Mouse (Mus musculus): ENCODE data around the gene Izumo4. TPM values are rescaled to one million over a fixed set of nuclear protein-coding genes. Genes with fewer than 3 reads are reported as not detected.

Gene Izumo4
- polyA plus RNA-seq, 2 experiments: 15.9 to 66.1 TPM

DNA sequence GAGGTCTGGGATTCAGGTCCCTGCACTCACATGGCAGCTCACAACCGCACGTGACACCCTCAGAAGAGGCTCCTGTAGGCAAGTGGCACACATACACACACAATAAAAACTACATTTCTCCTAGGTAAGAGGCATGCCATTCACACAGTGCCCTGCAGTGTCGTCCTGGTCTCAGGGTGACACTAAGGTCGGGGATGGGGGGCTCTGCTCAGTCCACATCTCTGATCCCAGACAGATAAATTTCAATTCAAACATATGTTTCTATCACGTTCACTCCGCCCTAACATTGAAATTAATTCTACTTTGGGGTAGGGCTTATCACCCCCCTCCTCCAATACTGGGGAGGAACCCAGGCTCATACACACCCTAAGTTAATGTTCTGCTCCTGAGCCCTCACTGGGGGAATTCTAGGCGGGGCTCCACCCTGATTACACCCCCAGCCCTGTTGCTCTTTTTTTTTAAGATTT, 1.9 kb upstream of the Izumo4 start:
- Histone ChIP-seq H3K36me3 (ENCODE audit: control insufficient read depth, insufficient read depth, low read length) (peaks cover 14% of the 10 kb centered on the region), H3K4me2 (replicated peaks; ENCODE audit: low read depth, low read length, severe bottlenecking) (peak overlapping the region; percentile 54; the same call in 1 of the 2 replicates), H3K4me3 (replicated peaks; ENCODE audit: low read length) (no peak overlapping the region), H3K27ac (replicated peaks; ENCODE audit: low read depth, low read length) (no peak overlapping the region), H3K9ac (ENCODE audit: low read depth, low read length, severe bottlenecking) (0 out of 2 replicates have a peak overlapping the region, but pooled peaks have one; percentile 12), H3K27me3 (ENCODE audit: control insufficient read depth, insufficient read depth, low read length) (no peaks in the 10 kb centered on the region), H3K9me3 (ENCODE audit: control insufficient read depth, low read length) (no peaks in the 10 kb centered on the region), H3K4me1 (ENCODE audit: control insufficient read depth, insufficient read depth, low read length) (peaks cover 21% of the 10 kb centered on the region)
- DNase-seq (ENCODE audit: low spot score) (no peak), ATAC-seq (ENCODE audit: low FRiP score, low read depth) (no peak)
- TF ChIP-seq POLR2A (IDR thresholded peaks at IDR 0.05; ENCODE audit: borderline replicate concordance, extremely low read depth, insufficient read depth, insufficient read length): no peak
- WGBS: 89% methylated on average over 7 of the region's 7 CpGs

DNA sequence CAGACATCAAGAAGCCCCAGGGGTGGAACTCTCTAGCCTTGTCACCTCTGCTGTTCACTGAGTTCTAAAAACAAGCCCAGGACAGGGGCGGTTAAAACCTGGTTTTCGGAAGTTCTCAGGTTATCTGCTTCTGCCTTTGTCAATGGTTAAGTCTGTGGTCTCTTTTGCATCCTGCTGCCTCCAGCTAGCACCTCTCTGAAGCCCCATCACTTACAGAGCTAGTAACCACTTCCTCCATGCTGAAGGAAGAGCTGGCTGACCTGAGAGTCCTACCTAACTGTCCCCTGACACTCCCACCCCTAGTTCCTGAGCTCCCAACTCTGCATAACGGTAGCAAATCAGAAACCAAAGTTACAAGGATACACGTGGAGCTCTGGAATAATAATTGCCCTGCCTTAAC, 1.3 kb upstream of the Izumo4 start:
- H3K4me1 ChIP-seq (ENCODE audit: control insufficient read depth, insufficient read depth, low read length): peaks cover 21% of the 10 kb centered on the region
- WGBS: 34% methylated on average over 4 of the region's 4 CpGs
- no peak for DNase-seq (ENCODE audit: low spot score)
- TF ChIP-seq POLR2A (IDR thresholded peaks at IDR 0.05; ENCODE audit: borderline replicate concordance, extremely low read depth, insufficient read depth, insufficient read length): no peak
- no peaks in the 10 kb centered on the region for H3K27me3 ChIP-seq (ENCODE audit: control insufficient read depth, insufficient read depth, low read length)
- H3K4me3 ChIP-seq (replicated peaks; ENCODE audit: low read length): peak overlapping the region; percentile 64
- ATAC-seq (ENCODE audit: low FRiP score, low read depth): no peak
- H3K36me3 ChIP-seq (ENCODE audit: control insufficient read depth, insufficient read depth, low read length): peaks cover 17% of the 10 kb centered on the region
- no peaks in the 10 kb centered on the region for H3K9me3 ChIP-seq (ENCODE audit: control insufficient read depth, low read length)
- no peak overlapping the region for H3K27ac ChIP-seq (replicated peaks; ENCODE audit: low read depth, low read length)
- H3K4me2 ChIP-seq (replicated peaks; ENCODE audit: low read depth, low read length, severe bottlenecking): peak overlapping the region; percentile 54
- peak overlapping the region; percentile 53; the same call in 1 of the 2 replicates for H3K9ac ChIP-seq (ENCODE audit: low read depth, low read length, severe bottlenecking)

DNA sequence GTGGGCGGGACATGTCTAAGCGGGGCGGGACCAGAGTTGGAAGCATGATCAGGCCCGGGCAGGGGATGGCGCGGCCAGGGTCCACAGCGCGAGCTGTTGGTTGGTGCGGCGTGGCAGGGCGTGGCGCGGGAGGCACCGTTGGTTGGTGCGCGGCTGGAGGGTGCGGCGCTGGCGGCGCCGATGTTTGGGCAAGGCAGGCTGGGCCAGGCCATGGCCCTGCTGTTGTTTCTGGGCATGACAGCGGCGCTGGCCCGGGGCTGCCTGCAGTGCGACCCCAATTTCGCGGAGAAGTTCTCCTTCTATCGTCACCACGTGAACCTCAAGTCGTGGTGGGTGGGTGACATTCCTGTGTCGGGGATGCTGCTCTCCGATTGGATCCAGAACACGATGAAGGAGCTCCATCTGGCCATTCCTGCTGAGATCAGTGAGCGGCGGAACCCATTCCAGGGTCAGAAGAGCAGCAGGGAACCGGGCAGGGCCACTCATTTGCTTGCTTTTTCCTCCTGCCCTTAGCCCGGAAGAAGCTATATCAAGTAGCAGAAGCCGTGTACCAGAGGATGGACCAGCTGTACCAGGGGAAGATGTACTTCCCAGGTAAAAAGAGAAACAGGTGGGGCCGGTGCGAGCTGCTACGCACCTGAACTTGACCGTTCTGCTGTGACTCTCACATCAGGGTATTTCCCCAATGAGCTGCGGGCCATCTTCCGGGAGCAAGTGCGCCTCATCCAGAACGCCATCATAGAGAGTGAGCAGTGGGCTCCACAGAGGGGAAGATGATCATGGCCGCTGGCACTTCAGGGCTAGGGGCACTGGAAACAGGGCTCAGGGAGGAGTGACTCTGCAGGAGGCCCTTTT, 779 bp downstream of the Izumo4 start:
- peaks cover 21% of the 10 kb centered on the region for H3K4me1 ChIP-seq (ENCODE audit: control insufficient read depth, insufficient read depth, low read length)
- H3K36me3 ChIP-seq (ENCODE audit: control insufficient read depth, insufficient read depth, low read length): peaks cover 32% of the 10 kb centered on the region
- DNase-seq (ENCODE audit: low spot score) (peak; percentile 95), ATAC-seq (ENCODE audit: low FRiP score, low read depth) (peak; percentile 86)
- no peak for TF ChIP-seq POLR2A (IDR thresholded peaks at IDR 0.05; ENCODE audit: borderline replicate concordance, extremely low read depth, insufficient read depth, insufficient read length)
- H3K4me3 ChIP-seq (replicated peaks; ENCODE audit: low read length): peak overlapping the region; percentile 64
- WGBS: 1% methylated on average over 47 of the region's 47 CpGs
- H3K27me3 ChIP-seq (ENCODE audit: control insufficient read depth, insufficient read depth, low read length): no peaks in the 10 kb centered on the region
- H3K4me2 ChIP-seq (replicated peaks; ENCODE audit: low read depth, low read length, severe bottlenecking): peak overlapping the region; percentile 77
- H3K9ac ChIP-seq (ENCODE audit: low read depth, low read length, severe bottlenecking): peak overlapping the region; percentile 56
- H3K27ac ChIP-seq (replicated peaks; ENCODE audit: low read depth, low read length): peak overlapping the region; percentile 71
- no peaks in the 10 kb centered on the region for H3K9me3 ChIP-seq (ENCODE audit: control insufficient read depth, low read length)

DNA sequence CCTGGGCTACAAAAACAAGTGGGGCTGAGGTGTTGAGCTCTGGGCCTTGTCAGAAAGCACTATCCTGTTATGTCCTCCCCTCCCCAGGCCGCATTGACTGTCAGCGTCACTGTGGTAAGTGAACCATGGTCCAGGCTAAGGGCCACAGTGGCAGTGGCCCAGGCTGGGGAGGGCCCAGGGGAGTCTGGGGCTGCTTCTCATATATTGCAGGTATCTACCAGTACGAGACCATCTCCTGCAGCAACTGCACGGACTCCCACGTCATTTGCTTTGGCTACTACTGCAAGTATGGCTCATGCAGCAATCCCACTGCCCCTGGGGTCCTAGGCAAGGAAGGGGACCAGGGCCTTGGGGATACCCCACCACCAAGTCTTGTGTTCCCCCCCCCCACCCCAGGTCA, 1.7 kb downstream of the Izumo4 start:
- no peak for TF ChIP-seq POLR2A (IDR thresholded peaks at IDR 0.05; ENCODE audit: borderline replicate concordance, extremely low read depth, insufficient read depth, insufficient read length)
- Histone ChIP-seq H3K4me3 (replicated peaks; ENCODE audit: low read length) (peak overlapping the region; percentile 64; the same call in 1 of the 2 replicates), H3K27me3 (ENCODE audit: control insufficient read depth, insufficient read depth, low read length) (no peaks in the 10 kb centered on the region), H3K9ac (ENCODE audit: low read depth, low read length, severe bottlenecking) (peak overlapping the region; percentile 4; the same call in 1 of the 2 replicates), H3K4me1 (ENCODE audit: control insufficient read depth, insufficient read depth, low read length) (peaks cover 21% of the 10 kb centered on the region), H3K27ac (replicated peaks; ENCODE audit: low read depth, low read length) (no peak overlapping the region), H3K9me3 (ENCODE audit: control insufficient read depth, low read length) (no peaks in the 10 kb centered on the region), H3K36me3 (ENCODE audit: control insufficient read depth, insufficient read depth, low read length) (peaks cover 37% of the 10 kb centered on the region), H3K4me2 (replicated peaks; ENCODE audit: low read depth, low read length, severe bottlenecking) (peak overlapping the region; percentile 77)
- WGBS: 78% methylated on average over 5 of the region's 5 CpGs
- ATAC-seq (ENCODE audit: low FRiP score, low read depth): no peak
- no peak for DNase-seq (ENCODE audit: low spot score)

DNA sequence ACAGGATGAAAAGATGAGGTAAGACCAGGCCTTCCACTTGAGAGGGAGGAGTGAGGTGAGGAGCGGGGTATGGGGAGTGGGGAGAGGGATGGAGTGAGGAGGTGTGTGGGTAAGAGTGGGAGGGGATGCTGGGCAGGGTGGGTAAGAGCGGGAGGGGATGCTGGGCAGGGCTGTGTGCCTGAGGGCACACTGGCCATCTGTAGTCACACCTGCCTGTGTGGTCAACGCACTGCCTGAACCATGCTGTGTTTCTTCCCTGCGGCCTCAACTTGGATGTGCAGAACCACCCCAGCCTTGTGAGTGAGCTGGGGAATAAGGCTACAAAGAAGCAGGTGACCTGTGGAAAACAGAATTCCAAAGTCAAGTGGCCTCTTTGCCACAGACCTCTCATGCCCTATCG, 2.4 kb downstream of the Izumo4 start:
- Histone ChIP-seq H3K4me3 (replicated peaks; ENCODE audit: low read length) (no peak overlapping the region), H3K4me2 (replicated peaks; ENCODE audit: low read depth, low read length, severe bottlenecking) (no peak overlapping the region), H3K27me3 (ENCODE audit: control insufficient read depth, insufficient read depth, low read length) (no peaks in the 10 kb centered on the region), H3K27ac (replicated peaks; ENCODE audit: low read depth, low read length) (no peak overlapping the region), H3K9ac (ENCODE audit: low read depth, low read length, severe bottlenecking) (no peak overlapping the region), H3K4me1 (ENCODE audit: control insufficient read depth, insufficient read depth, low read length) (peaks cover 21% of the 10 kb centered on the region), H3K36me3 (ENCODE audit: control insufficient read depth, insufficient read depth, low read length) (peaks cover 39% of the 10 kb centered on the region), H3K9me3 (ENCODE audit: control insufficient read depth, low read length) (no peaks in the 10 kb centered on the region)
- TF ChIP-seq POLR2A (IDR thresholded peaks at IDR 0.05; ENCODE audit: borderline replicate concordance, extremely low read depth, insufficient read depth, insufficient read length): no peak
- no peak for DNase-seq (ENCODE audit: low spot score)
- no peak for ATAC-seq (ENCODE audit: low FRiP score, low read depth)
- WGBS: 70% methylated on average over 5 of the region's 5 CpGs
